Mouse (Mus musculus): ENCODE data around the gene Elmod2. TPM values are rescaled to one million over a fixed set of nuclear protein-coding genes. Genes with fewer than 3 reads are reported as not detected.
"Not testable (repeated sequence)": the region's sequence is repeated elsewhere in the genome, so short reads cannot be mapped to it uniquely, and the experiment has no call there.

The Elmod2 gene
- polyA plus RNA-seq, 1 experiment from 2014 or later: 16.3 TPM

- no peak for ATAC-seq (replicated peaks; ENCODE audit: low FRiP score)
- H3K36me3 ChIP-seq: peaks cover 46% of the 10 kb centered on the region
Observed at GRCm38 (mm10) chr8:83323056-83323455, 9.2 kb downstream of the Elmod2 start.

DNA sequence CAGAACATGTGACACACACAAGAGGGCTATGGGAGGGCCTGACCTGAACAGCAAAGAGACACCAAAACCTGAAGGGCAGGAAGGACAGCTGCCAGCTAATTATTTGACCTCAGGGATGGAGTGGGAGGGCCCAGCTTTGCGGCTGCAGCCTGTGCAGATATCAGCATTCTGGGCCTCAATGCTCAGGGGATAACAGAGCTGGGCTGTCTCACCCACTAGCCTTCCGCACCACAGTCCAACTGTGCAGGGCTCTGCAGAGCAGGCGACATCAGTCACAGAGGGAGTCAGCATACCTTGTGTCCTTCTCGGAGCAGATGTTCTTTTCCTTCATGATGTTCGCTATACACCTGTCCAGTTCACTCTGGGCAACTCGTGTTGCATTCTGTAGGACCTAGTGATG lies 9.9 kb downstream of the Elmod2 start:
- WGBS: 92% methylated on average over 6 of the region's 6 CpGs
- no peak overlapping the region for H3K4me3 ChIP-seq (replicated peaks)
- ATAC-seq (replicated peaks; ENCODE audit: low FRiP score): no peak
- H3K9ac ChIP-seq: no peak overlapping the region
- H3K27ac ChIP-seq: no peak overlapping the region
- H3K4me1 ChIP-seq: no peaks in the 10 kb centered on the region
- peaks cover 45% of the 10 kb centered on the region for H3K36me3 ChIP-seq
- H3K4me2 ChIP-seq: no peak overlapping the region
- no peaks in the 10 kb centered on the region for H3K9me3 ChIP-seq (replicated peaks)
- H3K27me3 ChIP-seq: no peaks in the 10 kb centered on the region

More at GRCm38 (mm10) chr8:83323056-83323455, 9.2 kb downstream of the Elmod2 start:
- no peak overlapping the region for H3K9ac ChIP-seq
- H3K4me2 ChIP-seq: no peak overlapping the region
- H3K4me3 ChIP-seq (replicated peaks): no peak overlapping the region
- H3K4me1 ChIP-seq: no peaks in the 10 kb centered on the region
- H3K27me3 ChIP-seq: no peaks in the 10 kb centered on the region
- H3K27ac ChIP-seq: no peak overlapping the region
- no peaks in the 10 kb centered on the region for H3K9me3 ChIP-seq (replicated peaks)
- 81% methylated on average over 2 of the region's 2 CpGs for WGBS

DNA sequence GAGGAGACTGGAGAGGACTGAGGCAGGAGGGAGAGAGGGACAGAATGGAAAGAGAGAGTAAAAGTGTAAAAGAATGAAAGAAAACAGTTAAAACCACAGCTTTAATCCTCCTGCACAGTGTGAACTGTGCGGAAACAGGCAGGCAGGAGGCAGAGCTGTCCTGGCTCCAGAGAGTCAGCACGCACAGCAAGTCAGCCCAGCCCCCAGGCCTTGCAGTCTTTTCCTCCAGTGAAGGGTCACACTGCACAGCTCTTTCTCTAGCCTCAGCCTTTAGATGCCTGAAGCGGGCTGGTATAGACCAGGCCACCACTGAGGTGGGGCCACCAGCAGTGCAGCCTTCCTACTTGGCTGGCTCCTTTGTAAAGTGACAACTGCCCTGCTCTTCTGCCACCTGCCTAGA lies 11.7 kb downstream of the Elmod2 start:
- WGBS: 86% methylated on average over 3 of the region's 3 CpGs
- Histone ChIP-seq H3K27ac (no peak overlapping the region), H3K4me2 (no peak overlapping the region), H3K9ac (no peak overlapping the region), H3K4me1 (no peaks in the 10 kb centered on the region), H3K27me3 (no peaks in the 10 kb centered on the region), H3K36me3 (peaks cover 58% of the 10 kb centered on the region), H3K9me3 (replicated peaks) (no peaks in the 10 kb centered on the region), H3K4me3 (replicated peaks) (no peak overlapping the region)
- ATAC-seq (replicated peaks; ENCODE audit: low FRiP score): no peak

DNA sequence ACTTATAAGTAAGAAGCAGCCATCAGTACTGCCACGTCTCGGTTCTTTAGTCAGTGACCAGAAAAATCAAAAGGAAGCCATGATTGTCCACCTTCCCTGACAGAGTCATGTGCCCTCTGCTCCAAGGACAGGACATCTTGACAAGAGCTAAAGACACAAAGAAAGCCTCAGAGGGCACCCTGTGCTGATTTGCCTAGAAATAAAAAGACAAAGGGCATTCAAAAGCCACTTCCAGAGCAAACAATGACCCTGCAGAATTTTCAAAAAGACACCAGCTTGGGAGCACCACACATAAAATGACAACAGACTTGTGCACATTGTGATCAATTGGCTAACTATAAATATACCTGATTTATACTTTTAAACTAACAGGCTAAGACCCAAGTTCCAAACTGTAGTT lies 16.6 kb downstream of the Elmod2 start:
- Histone ChIP-seq H3K4me1 (no peaks in the 10 kb centered on the region), H3K9ac (no peak overlapping the region), H3K27ac (no peak overlapping the region), H3K27me3 (no peaks in the 10 kb centered on the region), H3K36me3 (peaks cover 44% of the 10 kb centered on the region), H3K4me3 (replicated peaks) (no peak overlapping the region), H3K4me2 (no peak overlapping the region), H3K9me3 (replicated peaks) (no peaks in the 10 kb centered on the region)
- no peak for ATAC-seq (replicated peaks; ENCODE audit: low FRiP score)
- WGBS: 77% methylated on average over 2 of the region's 2 CpGs

GRCm38 (mm10) chr8:83315084-83315483 lies 17.2 kb downstream of the Elmod2 start:
- not testable (repeated sequence) for H3K27me3 ChIP-seq; ATAC-seq (replicated peaks; ENCODE audit: low FRiP score); H3K9ac ChIP-seq; H3K4me2 ChIP-seq; H3K4me1 ChIP-seq; H3K4me3 ChIP-seq (replicated peaks); H3K27ac ChIP-seq; H3K9me3 ChIP-seq (replicated peaks)
- 83% methylated on average over 4 of the region's 4 CpGs for WGBS
- peaks cover 44% of the 10 kb centered on the region for H3K36me3 ChIP-seq

- Histone ChIP-seq H3K4me3 (replicated peaks) (no peak overlapping the region), H3K4me1 (no peaks in the 10 kb centered on the region), H3K36me3 (0 out of 2 replicates have a peak, but pooled peaks cover 7% of the 10 kb centered on the region), H3K27ac (no peak overlapping the region), H3K27me3 (no peaks in the 10 kb centered on the region), H3K4me2 (no peak overlapping the region), H3K9me3 (replicated peaks) (no peaks in the 10 kb centered on the region), H3K9ac (no peak overlapping the region)
- 91% methylated on average over 6 of the region's 6 CpGs for WGBS
- no peak for ATAC-seq (replicated peaks; ENCODE audit: low FRiP score)
Observed at GRCm38 (mm10) chr8:83309836-83310235, 22.4 kb downstream of the Elmod2 start.

DNA sequence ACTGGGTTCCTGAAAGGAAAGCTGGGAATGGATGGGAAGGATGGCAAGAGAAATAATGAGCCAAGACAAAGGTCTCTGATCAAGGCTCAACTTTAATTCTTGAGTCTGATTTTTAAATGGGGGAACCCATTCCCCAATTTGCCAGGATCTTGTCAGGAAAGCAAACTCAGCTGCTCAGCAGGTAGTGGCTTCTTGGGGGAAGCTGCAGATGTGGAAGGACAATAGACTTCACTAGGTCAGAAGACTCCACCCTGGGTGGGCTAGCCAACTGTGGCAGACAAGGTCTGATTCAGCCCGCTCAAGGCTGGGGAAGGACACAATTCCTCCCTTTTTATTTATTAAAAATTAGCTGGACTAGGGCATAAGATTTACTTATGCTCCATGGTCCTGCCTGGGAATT lies 27.3 kb downstream of the Elmod2 start:
- H3K4me1 ChIP-seq: no peaks in the 10 kb centered on the region
- no peak overlapping the region for H3K9ac ChIP-seq
- no peaks in the 10 kb centered on the region for H3K27me3 ChIP-seq
- no peak overlapping the region for H3K4me2 ChIP-seq
- ATAC-seq (replicated peaks; ENCODE audit: low FRiP score): no peak
- H3K27ac ChIP-seq: no peak overlapping the region
- no peaks in the 10 kb centered on the region for H3K36me3 ChIP-seq
- WGBS: 100% methylated on average over 1 of the region's 1 CpGs
- no peaks in the 10 kb centered on the region for H3K9me3 ChIP-seq (replicated peaks)
- H3K4me3 ChIP-seq (replicated peaks): no peak overlapping the region

DNA sequence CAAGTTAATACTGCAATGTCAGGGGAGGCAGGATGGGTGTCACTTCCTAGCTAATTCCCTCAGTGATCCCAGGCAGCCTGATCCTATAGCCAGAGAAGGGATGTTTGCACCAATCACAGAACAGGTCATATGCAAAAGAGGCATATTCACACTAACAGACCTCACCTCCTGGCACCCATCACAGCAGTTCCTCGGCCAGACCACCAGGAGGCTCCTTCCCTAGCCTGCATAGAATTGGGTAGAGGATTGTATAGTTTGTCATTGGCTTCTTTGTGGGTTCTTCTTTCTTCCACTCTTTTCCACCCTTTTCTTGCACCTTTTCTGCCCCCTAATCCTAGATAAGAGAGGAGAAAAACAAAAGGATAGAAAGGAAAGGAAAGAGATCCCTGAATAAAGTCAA lies 32.2 kb downstream of the Elmod2 start:
- 61% methylated on average over 1 of the region's 1 CpGs for WGBS
- H3K4me2 ChIP-seq: no peak overlapping the region
- H3K27ac ChIP-seq: no peak overlapping the region
- H3K9ac ChIP-seq: no peak overlapping the region
- no peak for ATAC-seq (replicated peaks; ENCODE audit: low FRiP score)
- H3K9me3 ChIP-seq (replicated peaks): no peaks in the 10 kb centered on the region
- no peak overlapping the region for H3K4me3 ChIP-seq (replicated peaks)
- no peaks in the 10 kb centered on the region for H3K4me1 ChIP-seq
- H3K27me3 ChIP-seq: no peaks in the 10 kb centered on the region
- H3K36me3 ChIP-seq: no peaks in the 10 kb centered on the region

DNA sequence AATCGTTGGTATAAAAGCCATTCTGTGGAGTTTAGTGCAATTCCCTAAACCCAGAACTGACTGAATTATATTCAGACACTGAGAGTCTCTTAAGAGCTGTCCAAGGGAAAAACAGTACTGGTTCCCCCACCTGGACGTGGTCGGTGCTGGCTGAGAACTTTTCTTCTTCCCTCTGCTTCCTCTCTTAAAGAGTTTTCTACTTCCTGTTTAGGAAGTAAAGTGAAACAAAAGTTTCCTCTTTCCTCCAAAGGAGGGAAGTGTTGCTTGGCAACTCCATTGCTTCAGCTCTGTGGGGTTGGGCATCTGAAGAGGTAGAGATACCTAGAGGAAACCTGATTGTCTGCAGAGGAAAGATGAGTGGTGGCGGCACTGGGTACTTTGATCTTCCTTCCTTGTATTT lies 34.9 kb downstream of the Elmod2 start:
- no peak overlapping the region for H3K4me2 ChIP-seq
- no peak overlapping the region for H3K27ac ChIP-seq
- 64% methylated on average over 4 of the region's 4 CpGs for WGBS
- no peaks in the 10 kb centered on the region for H3K27me3 ChIP-seq
- no peaks in the 10 kb centered on the region for H3K9me3 ChIP-seq (replicated peaks)
- no peaks in the 10 kb centered on the region for H3K4me1 ChIP-seq
- ATAC-seq (replicated peaks; ENCODE audit: low FRiP score): no peak
- H3K36me3 ChIP-seq: no peaks in the 10 kb centered on the region
- H3K4me3 ChIP-seq (replicated peaks): no peak overlapping the region
- no peak overlapping the region for H3K9ac ChIP-seq

DNA sequence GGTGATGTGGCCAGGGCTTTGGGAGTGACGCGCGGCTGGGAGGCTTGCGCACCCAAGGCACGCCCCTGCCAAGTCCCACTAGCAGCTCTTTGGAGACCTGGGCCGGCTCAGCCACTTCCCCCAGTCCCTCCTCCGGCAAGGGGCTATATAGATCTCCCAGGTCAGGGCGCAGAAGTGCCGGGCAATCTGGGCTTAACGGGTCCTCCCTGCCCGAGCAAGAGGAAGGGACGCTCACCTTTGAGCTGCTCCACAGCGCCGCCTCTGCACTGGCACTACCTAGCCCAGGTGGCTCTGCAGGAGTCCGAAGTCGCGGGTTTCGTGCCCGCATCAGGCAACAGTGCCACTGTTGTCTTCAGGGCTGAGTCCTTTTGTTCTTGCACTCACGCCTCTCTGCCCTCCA lies 42.1 kb downstream of the Elmod2 start, which contains the start of gene Ucp1:
TSS of gene Ucp1 (plus strand) at position 177 of the 400 bp plus-strand sequence.
- peaks cover 9% of the 10 kb centered on the region for H3K4me1 ChIP-seq
- no peak; the same call in 1 of the 2 replicates for ATAC-seq (replicated peaks; ENCODE audit: low FRiP score)
- no peak within 1 kb of the TSS for H3K9ac ChIP-seq
- H3K27ac ChIP-seq: no peak within 1 kb of the TSS
- H3K9me3 ChIP-seq (replicated peaks): no peaks in the 10 kb centered on the region
- H3K36me3 ChIP-seq: no peaks in the 10 kb centered on the region
- 2% methylated on average over 20 of the region's 20 CpGs for WGBS
- peaks cover 23% of the 10 kb centered on the region for H3K27me3 ChIP-seq
- H3K4me2 ChIP-seq: peak within 1 kb of the TSS; percentile 61
- H3K4me3 ChIP-seq (replicated peaks): peak within 1 kb of the TSS; percentile 37

DNA sequence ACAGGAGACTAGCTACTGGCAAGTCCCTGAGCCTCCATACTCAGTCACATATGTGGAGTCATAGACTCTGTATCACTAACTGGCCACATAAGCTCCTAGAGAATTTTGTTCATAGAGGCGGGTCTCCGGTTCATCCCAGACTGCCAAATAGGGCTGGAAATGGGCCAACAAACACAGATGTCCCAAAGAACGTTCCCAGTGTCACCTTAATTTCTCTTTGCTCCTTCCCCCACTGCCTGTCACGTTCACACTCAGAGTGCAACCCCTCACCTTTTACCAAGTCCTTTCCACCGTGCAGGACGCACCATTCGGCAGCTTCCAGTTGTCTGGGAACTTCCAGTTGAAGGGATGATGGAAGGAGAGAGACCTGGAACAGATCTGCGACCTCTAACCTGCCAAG lies 46.9 kb downstream of the Elmod2 start:
- WGBS: 82% methylated on average over 8 of the region's 8 CpGs

DNA sequence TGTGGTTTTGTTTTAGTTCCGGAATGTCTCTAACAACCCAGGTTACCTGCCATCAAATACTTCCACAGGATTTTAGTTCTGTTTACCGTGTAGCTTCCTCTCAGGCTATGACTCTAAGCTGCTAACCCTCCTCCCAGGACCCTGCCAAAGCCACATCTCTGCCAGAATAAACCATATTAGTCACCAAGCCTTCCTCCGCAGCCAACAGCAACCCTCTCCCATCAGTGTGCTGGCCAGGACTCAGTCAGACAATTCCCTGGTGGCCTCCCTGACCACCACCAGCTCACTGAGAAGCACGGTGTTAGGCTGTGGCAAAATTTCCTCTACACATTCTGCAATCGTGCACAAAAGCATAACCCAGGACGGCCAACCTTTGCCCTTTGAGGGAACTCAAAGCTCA lies 53.9 kb downstream of the Elmod2 start:
- no peaks in the 10 kb centered on the region for H3K27me3 ChIP-seq
- no peaks in the 10 kb centered on the region for H3K9me3 ChIP-seq (replicated peaks)
- no peak for ATAC-seq (replicated peaks; ENCODE audit: low FRiP score)
- H3K4me1 ChIP-seq: 0 out of 2 replicates have a peak, but pooled peaks cover 2% of the 10 kb centered on the region
- H3K4me3 ChIP-seq (replicated peaks): no peak overlapping the region
- 83% methylated on average over 6 of the region's 6 CpGs for WGBS
- no peak overlapping the region for H3K4me2 ChIP-seq
- H3K9ac ChIP-seq: no peak overlapping the region
- no peaks in the 10 kb centered on the region for H3K36me3 ChIP-seq
- H3K27ac ChIP-seq: no peak overlapping the region

More for the DNA sequence above, 46.9 kb downstream of the Elmod2 start:
- H3K4me1 ChIP-seq: peaks cover 9% of the 10 kb centered on the region
- H3K4me2 ChIP-seq: no peak overlapping the region
- no peaks in the 10 kb centered on the region for H3K36me3 ChIP-seq
- no peak for ATAC-seq (replicated peaks; ENCODE audit: low FRiP score)
- H3K27ac ChIP-seq: no peak overlapping the region
- peaks cover 18% of the 10 kb centered on the region for H3K27me3 ChIP-seq
- no peak overlapping the region for H3K9ac ChIP-seq
- no peaks in the 10 kb centered on the region for H3K9me3 ChIP-seq (replicated peaks)
- no peak overlapping the region for H3K4me3 ChIP-seq (replicated peaks)

DNA sequence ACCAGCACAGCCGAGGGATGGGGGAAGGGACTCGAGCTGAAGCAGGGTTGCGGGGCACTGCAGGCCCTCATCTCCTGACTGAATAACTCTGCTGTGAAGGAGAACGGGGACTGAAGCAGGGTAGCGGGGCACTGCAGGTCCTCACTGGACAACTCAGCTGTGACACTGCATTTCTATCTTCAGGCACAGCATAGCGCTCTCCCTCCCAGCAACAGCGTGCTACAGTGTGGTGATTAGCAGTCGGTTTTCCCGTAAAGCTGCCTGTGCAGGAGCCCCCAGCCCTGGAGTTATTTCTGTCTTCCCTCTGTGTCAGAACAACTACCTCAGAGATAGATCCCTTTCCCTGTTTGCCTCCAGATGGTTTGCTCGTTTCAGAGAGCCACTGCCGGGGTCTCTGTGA lies 57.8 kb downstream of the Elmod2 start:
- Histone ChIP-seq H3K27me3 (no peaks in the 10 kb centered on the region), H3K4me2 (no peak overlapping the region), H3K9me3 (replicated peaks) (no peaks in the 10 kb centered on the region), H3K9ac (no peak overlapping the region), H3K4me1 (0 out of 2 replicates have a peak, but pooled peaks cover 2% of the 10 kb centered on the region), H3K36me3 (no peaks in the 10 kb centered on the region; the same call in 1 of the 2 replicates), H3K4me3 (replicated peaks) (no peak overlapping the region), H3K27ac (no peak overlapping the region)
- WGBS: 45% methylated on average over 11 of the region's 11 CpGs
- 0 out of 2 replicates have a peak, but pooled peaks have one; percentile 43 for ATAC-seq (replicated peaks; ENCODE audit: low FRiP score)
